Mouse (Mus musculus): ENCODE data around the gene Chst3. TPM values are rescaled to one million over a fixed set of nuclear protein-coding genes. Genes with fewer than 3 reads are reported as not detected.

Chst3 gene
- polyA plus RNA-seq, 1 experiment, result not detected

GRCm38 (mm10) chr10:60134201-60134600 is 84.9 kb downstream of the Chst3 start:
- Histone ChIP-seq H3K4me3 (replicated peaks) (no peak overlapping the region), H3K4me1 (ENCODE audit: control insufficient read depth) (no peaks in the 10 kb centered on the region), H3K9me3 (ENCODE audit: control insufficient read depth, low read length) (no peaks in the 10 kb centered on the region), H3K27me3 (ENCODE audit: control insufficient read depth) (peaks cover 6% of the 10 kb centered on the region), H3K36me3 (ENCODE audit: control insufficient read depth) (no peaks in the 10 kb centered on the region)
- TF ChIP-seq TAL1 (IDR thresholded peaks at IDR 0.05; ENCODE audit: low read length) (no peak), GATA1 (IDR thresholded peaks at IDR 0.05; ENCODE audit: low read length) (no peak)

DNA sequence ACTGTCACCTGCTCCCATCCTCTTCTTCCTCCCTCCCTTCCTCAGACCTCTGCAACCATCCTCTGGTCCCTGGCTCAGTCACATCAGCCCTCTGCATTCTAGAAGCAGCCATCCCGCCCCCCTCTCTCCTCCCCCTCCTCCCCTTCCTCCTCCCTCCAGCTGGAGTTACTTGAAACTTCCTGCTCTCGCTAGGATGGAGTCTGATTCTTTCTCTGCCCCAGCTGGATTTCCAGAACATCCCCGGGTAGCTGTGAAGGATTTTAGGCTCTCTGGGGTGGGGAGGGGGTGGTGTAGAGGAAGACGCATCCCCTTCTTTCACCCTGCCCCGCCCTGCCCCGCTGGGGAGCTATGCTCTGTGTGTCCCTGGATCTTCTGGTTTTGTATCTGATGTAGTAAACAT is 85.6 kb downstream of the Chst3 start:
- Histone ChIP-seq H3K9me3 (ENCODE audit: control insufficient read depth, low read length) (no peaks in the 10 kb centered on the region), H3K4me3 (replicated peaks) (no peak overlapping the region), H3K4me1 (ENCODE audit: control insufficient read depth) (no peaks in the 10 kb centered on the region), H3K36me3 (ENCODE audit: control insufficient read depth) (no peaks in the 10 kb centered on the region), H3K27me3 (ENCODE audit: control insufficient read depth) (peaks cover 6% of the 10 kb centered on the region)
- no peak for TF ChIP-seq GATA1 (IDR thresholded peaks at IDR 0.05; ENCODE audit: low read length)
- TF ChIP-seq TAL1 (IDR thresholded peaks at IDR 0.05; ENCODE audit: low read length), result no peak

Other genes with a start within 250 kb of the Chst3 start
- 7.4 and 8.4 TPM in 2 replicates for gene Ascc1, start 216.5 kb downstream of the Chst3 start, polyA plus RNA-seq (2012)
- gene Anapc16, start 216.1 kb downstream of the Chst3 start, polyA plus RNA-seq (2012), result 7.5 and 15.2 TPM in 2 replicates
- 0.01 and 0.03 TPM in 2 replicates for gene Spock2, start 113.0 kb downstream of the Chst3 start, polyA plus RNA-seq (2012)
- 8.6 and 10.3 TPM in 2 replicates for gene Psap, start 58.4 kb upstream of the Chst3 start, polyA plus RNA-seq (2012)
- 4.9 and 6.2 TPM in 2 replicates for gene Vsir, start 127.6 kb upstream of the Chst3 start, polyA plus RNA-seq (2012)
- not detected in 2 replicates for gene Gm17455, start 180.5 kb upstream of the Chst3 start, polyA plus RNA-seq (2012)

All from erythroblast, embryonic 14.5 days (primary cell).